Mouse (Mus musculus) right cerebral cortex, postnatal 14 days (tissue): ENCODE measurements around the gene Rassf8.

Experiments
- DNase-seq: peaks from one replicate; pipeline ENCODE4 v3.0.0; 2022

Rassf8 gene

GRCm38 (mm10) chr6:145781256-145781655, 34.7 kb downstream of the Rassf8 start:
- DNase-seq: no peak

DNA sequence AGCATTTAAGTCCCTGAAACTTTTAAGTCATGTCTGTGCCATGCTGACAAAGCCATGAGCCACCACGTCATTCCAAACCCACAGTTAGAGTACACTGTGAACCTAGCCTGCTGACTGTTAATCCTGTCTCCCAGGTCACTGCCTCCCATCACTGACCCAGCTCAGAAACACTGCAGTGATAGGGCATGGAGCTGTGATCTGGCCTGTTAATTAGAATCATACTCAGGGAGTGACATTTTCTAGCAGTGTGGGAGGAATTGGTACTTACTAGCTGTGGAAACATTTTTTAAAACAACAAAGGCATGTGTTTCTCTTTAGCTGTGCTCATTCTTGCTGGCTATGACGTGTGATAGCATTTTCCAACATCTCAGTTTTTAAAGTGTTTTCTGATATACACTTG, 35.4 kb downstream of the Rassf8 start:
- DNase-seq: no peak

DNA sequence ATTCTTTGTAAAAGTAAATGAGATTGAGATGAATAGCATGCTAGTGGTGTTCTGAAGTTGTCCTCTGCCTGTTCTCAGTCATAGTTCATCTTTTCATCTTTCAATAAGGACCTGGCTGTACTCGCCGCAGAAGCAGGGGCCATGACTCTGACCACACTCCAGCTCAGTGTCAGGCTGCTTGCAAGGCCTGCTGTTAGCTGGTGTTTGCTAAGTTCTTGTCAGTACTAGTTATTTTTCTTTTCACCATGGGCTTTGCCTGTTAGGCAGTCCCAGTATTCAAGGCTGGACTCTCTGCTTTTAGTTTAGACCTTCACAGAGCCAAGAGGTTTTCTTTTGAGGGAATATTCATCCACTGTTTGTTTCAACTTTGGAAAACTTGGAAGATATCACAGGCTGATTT, 40.8 kb downstream of the Rassf8 start:
- DNase-seq: no peak

DNA sequence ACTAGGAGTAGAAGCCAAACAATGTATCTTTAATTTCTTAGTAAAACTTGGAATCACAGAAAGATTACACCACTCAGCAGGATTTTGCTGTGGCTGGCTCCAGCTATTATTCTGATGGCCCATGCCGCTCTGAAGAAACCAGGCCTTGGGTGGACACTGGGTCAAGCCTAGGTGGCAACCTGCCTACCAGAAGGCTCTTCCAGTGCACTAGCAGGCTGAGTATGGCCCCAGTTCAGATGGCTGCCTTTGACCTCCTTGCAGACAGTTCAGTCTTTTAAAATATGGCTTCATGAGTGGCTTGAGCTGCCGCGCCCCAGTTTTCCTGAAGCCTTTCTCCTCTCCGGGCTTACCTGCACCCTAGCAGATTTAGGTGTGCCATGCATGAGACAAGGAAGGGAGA, 43.2 kb downstream of the Rassf8 start:
- DNase-seq: no peak

- no peak for DNase-seq
Measured at GRCm38 (mm10) chr6:145792373-145792772, 45.8 kb downstream of the Rassf8 start.

DNA sequence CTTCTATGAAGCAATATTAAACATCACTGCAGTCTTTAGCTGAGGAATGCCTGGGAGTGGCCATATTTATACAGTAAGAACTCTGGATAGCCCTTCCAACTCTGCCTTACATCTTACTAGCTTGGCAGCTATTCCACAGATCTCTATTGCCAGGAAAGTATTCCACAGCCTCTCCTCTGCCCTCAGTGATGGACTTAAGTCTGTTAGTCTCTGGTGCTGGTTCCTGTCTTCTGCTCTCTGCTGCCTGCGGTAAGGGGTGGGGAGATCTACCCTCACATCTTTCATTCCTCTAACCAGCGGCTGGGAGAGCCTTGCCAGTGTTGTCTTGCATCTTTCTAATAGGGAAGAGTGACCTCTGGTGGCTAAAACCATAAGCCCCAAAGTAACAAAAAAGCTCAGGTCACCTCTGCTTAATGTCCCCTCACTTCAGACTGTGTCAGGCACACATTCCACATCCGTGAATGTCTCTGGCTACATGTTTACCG, 46.6 kb downstream of the Rassf8 start:
- peak; percentile 25 for DNase-seq

DNA sequence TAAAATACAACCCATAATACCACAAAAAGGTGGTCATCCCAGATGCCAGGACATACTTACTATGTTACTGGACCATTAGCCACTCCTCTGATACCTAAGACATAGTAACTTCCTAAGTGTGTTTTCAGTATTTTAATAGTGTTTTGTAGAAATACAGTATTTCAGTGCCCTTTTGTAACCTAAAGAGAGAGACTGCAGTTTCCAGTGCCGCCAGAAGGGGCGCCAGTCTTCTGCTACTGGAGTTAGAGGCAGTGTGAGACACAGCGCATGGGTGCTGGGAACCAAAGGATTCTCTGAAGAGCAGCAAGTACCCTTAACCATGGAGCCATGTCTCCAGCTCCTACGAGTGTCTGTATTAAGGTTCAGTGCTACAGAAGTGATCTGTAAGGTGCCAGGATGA, 48.1 kb downstream of the Rassf8 start:
- no peak for DNase-seq

DNA sequence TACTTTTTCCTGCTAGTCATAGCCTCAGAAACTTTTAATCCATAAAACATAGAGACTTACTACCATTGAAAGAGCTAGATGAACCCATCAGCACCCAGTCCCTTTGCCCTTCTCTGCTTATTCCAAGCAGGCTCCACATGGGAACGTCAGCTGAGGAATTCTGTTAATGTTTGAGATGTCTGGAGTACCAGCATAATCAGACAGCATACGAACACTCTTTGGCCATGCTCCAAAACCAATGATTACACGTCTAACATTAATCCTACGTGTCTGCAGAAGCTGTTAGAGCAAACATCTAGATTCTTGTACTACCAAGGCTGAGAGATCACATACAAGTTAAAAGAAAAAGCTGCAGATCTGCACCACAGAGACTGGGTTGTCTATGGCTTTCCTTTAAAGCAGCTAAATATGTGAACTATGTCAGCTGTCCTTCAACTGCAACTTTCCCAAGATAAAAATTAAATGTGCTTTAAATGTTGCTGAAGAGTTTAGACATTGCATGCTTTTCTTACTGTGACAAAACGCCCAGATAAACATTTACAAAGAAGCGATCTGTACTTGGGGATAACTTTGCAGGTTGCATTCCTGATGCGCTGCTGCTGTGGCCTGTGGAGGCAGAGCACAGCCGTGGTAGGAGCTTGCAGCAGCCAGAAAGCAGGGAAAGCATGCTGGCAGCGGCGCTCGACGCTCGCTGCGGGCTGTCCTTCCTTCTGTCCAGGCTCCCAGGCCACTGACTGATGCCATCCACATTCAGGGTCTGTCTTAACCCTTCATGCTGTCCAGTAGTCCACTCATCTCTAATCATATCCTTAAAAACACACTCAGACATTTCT, 49.9 kb downstream of the Rassf8 start:
- no peak for DNase-seq

GRCm38 (mm10) chr6:145797692-145798091, 51.1 kb downstream of the Rassf8 start:
- no peak for DNase-seq

- no peak for DNase-seq
Measured at GRCm38 (mm10) chr6:145801796-145802488, 55.4 kb downstream of the Rassf8 start.

DNA sequence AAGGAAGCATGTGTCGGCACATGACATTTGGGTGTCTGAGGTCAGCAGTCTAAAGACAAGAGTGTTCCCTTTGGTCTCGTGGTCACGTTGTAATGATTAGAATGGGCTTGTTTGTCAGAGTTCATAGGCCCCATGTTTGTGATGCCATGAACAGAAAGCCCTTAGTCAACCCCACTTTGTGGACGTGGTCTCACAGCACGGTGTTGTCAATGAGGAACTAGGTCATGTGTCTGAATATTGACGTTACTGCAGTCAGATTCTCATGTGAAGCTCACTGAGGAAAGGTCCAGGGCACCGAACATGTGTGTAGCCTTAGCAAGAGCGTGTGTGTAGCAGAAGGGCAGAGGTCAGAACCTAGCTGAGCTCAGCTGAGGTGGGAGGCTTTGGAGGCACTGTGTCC, 56.3 kb downstream of the Rassf8 start:
- DNase-seq: no peak

- no peak for DNase-seq
Measured at GRCm38 (mm10) chr6:145804276-145804675, 57.7 kb downstream of the Rassf8 start.

- no peak for DNase-seq
Measured at GRCm38 (mm10) chr6:145806784-145807183, 60.2 kb downstream of the Rassf8 start.

GRCm38 (mm10) chr6:145807929-145808328, 61.4 kb downstream of the Rassf8 start:
- no peak for DNase-seq

DNA sequence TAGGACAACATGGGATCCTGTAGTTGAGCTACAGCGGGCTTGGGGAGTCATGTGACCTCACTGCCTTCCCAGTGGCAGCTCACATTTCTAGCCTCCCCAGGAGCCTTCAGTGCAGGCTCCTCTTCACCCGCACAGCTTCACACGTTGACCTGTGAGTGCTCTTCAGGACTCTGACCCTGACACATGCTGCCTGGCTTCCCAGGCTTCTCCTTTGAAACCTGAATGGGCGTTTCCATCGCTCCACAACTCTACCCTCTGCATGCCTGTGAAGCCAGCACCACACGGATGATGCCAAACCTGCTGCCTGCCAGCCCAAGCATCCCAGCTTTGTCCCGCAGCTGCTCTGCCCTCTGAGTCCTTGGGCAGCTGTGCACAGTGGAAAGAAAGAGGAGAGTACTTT, 63.0 kb downstream of the Rassf8 start:
- DNase-seq: no peak

DNA sequence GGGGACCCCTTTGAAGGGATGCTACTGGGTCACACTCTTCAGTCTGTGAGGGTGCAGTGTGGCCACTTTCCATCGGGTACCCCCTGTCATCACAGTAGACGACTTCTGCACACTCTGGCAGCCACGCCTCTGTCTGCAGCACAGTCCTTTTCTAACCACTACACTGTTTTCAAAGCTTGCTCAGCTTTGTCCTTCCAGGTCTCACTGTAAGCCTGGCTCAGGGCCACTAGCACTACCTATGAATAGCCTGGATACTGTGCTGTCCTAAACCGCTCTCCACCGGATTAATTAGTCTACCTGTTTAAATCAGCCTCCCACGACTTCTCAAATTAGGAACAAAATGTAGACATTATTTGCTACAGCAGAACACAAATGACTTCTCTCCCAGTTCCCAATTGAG, 63.5 kb downstream of the Rassf8 start:
- DNase-seq: no peak

GRCm38 (mm10) chr6:145811174-145811573, 64.6 kb downstream of the Rassf8 start:
- no peak for DNase-seq

DNA sequence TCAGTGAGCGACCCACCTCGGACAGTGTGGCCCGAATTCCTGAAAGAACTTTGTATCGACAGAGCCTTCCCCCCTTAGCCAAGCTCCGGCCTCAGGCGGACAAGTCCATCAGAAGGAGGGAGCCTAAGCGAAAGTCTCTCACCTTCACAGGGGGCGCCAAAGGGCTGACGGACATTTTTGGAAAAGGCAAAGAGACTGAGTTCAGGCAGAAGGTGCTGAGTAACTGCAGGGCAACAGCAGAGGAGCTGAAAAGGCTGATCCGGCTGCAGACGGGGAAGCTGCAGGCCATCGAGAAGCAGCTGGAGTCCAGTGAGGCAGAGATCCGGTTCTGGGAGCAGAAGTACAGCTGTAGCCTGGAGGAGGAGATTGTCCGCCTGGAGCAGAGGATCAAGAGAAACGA, 68.7 kb downstream of the Rassf8 start:
- peak; percentile 20 for DNase-seq

DNA sequence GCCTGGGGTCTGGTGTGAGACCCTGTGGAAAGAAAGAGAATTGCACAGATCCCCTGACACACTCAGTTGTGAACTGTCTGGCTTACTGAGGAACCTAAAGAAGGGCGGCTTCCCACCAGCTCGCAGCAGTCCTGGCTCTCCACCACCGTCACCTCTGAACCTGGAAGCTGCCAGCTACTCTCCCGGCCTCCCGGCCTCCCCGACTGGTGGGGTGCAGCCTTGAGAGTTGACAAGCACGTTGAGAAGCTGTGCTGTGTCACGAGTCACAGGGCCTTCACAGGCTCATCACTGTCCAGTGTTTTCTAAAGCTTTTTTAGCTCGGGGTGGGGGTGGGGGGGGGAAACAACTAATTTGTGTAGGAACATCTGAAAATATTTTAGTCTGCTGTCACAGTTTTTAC, 72.6 kb downstream of the Rassf8 start:
- DNase-seq: no peak

- no peak for DNase-seq
Measured at GRCm38 (mm10) chr6:145822218-145822617, 75.7 kb downstream of the Rassf8 start.

DNA sequence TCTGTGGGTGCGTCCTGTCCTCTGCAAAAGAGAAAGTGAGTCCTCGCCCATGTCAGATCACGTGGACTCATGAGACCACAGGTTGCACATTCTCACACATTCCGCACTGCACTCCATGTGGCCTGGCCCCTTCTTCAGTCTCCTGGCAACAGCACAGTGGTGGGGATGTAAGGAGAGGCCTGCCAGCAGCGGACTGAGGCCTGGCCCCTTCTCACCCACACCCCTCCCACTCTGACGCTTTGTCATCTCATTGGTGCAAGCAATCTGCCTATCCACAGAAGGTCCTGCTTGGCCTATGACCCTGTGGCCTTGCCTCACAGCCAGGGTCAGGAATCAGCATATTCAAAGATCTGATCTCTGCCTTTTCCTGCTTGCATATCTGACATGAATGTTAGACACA, 76.6 kb downstream of the Rassf8 start:
- no peak for DNase-seq

DNA sequence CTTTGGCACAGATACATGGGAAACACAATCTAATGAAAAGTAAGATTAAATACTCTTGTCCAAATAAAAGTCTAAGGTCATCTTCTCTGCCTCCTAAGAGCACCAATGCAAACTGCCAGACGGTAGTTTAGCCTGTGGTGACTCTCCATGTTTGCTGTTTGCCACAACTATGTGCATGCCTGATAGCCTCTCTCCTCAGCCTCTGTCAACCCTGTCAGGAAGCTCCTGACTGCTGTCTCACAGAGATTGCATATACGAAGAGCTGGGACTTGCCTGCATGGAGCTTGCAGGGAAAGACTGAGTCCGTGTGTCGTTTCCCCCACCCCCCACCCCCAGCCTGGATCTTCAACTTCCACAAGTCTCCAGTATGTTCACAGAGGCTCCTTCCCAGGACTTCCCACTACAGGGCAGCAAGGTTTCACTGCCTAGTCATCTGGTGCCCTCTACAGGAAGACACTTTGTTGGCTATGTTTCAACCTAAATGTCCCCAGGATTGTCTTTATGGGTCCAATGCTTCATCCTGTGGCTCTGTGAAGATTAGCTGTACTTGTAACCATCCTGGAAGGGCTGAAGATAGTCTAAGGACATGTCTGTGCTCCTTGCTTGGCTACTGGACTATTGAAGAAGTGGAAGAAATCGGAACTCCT, 77.2 kb downstream of the Rassf8 start:
- DNase-seq: no peak

GRCm38 (mm10) chr6:145826305-145826704, 79.8 kb downstream of the Rassf8 start:
- no peak for DNase-seq
